Mouse (Mus musculus): Measurements from ENCODE around the gene Slc22a6. TPM values are rescaled to one million over a fixed set of nuclear protein-coding genes. Genes with fewer than 3 reads are reported as not detected.

The Slc22a6 gene
- polyA plus RNA-seq (2012; rRNA removed) (0.03 and 0.15 TPM in 2 replicates), polyA plus RNA-seq (2014; fragmentation: Nextera tagmentation; extraction: Ambion mirVana) (not detected in 2 replicates)

GRCm38 (mm10) chr19:8617904-8618303, at the start of gene Slc22a6:
Slc22a6 (plus strand) TSS chr19:8618039.
- H3K9me3 ChIP-seq (ENCODE audit: control insufficient read depth, low read length): no peaks in the 10 kb centered on the region
- H3K4me3 ChIP-seq (replicated peaks; ENCODE audit: low read length): no peak within 1 kb of the TSS
- DNase-seq (ENCODE audit: low spot score) (no peak), ATAC-seq (ENCODE audit: low FRiP score, low read depth) (no peak)
- no peak within 1 kb of the TSS for H3K4me2 ChIP-seq (replicated peaks; ENCODE audit: low read depth, low read length, severe bottlenecking)
- TF ChIP-seq POLR2A (IDR thresholded peaks at IDR 0.05; ENCODE audit: borderline replicate concordance, extremely low read depth, insufficient read depth, insufficient read length): no peak
- H3K36me3 ChIP-seq (ENCODE audit: control insufficient read depth, insufficient read depth, low read length): no peaks in the 10 kb centered on the region
- no peaks in the 10 kb centered on the region for H3K27me3 ChIP-seq (ENCODE audit: control insufficient read depth, insufficient read depth, low read length)
- H3K9ac ChIP-seq (ENCODE audit: low read depth, low read length, severe bottlenecking): no peak within 1 kb of the TSS
- no peak within 1 kb of the TSS for H3K27ac ChIP-seq (replicated peaks; ENCODE audit: low read depth, low read length)
- no peaks in the 10 kb centered on the region for H3K4me1 ChIP-seq (ENCODE audit: control insufficient read depth, insufficient read depth, low read length)
- 37% methylated on average over 7 of the region's 7 CpGs for WGBS

DNA sequence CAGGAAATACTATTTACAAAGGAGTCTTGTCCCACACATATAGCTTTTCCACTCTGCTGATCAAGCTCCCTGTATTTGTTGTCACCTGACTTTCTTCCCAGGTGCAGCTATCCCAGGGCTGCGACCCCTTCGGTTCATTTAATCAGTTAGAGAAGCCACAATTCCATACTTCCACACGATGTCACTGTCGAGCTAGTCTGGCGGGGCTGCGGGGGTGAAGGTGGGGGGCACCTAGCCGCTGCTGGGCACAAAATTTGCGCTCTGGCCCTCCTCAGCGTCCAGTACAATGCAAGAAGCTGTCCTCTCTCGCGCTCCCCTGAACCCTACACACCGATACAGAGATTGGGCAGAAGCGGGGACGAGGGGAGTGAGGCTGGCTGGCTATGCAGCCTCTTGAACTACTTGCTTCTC, 48.4 kb upstream of the Slc22a6 start:
- Histone ChIP-seq H3K4me3 (replicated peaks; ENCODE audit: low read length) (peak overlapping the region; percentile 20), H3K27me3 (ENCODE audit: control insufficient read depth, insufficient read depth, low read length) (no peaks in the 10 kb centered on the region), H3K9me3 (ENCODE audit: control insufficient read depth, low read length) (no peaks in the 10 kb centered on the region), H3K9ac (ENCODE audit: low read depth, low read length, severe bottlenecking) (0 out of 2 replicates have a peak overlapping the region, but pooled peaks have one; percentile 38), H3K4me2 (replicated peaks; ENCODE audit: low read depth, low read length, severe bottlenecking) (peak overlapping the region; percentile 49), H3K36me3 (ENCODE audit: control insufficient read depth, insufficient read depth, low read length) (no peaks in the 10 kb centered on the region), H3K4me1 (ENCODE audit: control insufficient read depth, insufficient read depth, low read length) (no peaks in the 10 kb centered on the region), H3K27ac (replicated peaks; ENCODE audit: low read depth, low read length) (no peak overlapping the region)
- 7% methylated on average over 14 of the region's 14 CpGs for WGBS
- no peak for ATAC-seq (ENCODE audit: low FRiP score, low read depth)
- DNase-seq (ENCODE audit: low spot score): no peak
- no peak for TF ChIP-seq POLR2A (IDR thresholded peaks at IDR 0.05; ENCODE audit: borderline replicate concordance, extremely low read depth, insufficient read depth, insufficient read length)

DNA sequence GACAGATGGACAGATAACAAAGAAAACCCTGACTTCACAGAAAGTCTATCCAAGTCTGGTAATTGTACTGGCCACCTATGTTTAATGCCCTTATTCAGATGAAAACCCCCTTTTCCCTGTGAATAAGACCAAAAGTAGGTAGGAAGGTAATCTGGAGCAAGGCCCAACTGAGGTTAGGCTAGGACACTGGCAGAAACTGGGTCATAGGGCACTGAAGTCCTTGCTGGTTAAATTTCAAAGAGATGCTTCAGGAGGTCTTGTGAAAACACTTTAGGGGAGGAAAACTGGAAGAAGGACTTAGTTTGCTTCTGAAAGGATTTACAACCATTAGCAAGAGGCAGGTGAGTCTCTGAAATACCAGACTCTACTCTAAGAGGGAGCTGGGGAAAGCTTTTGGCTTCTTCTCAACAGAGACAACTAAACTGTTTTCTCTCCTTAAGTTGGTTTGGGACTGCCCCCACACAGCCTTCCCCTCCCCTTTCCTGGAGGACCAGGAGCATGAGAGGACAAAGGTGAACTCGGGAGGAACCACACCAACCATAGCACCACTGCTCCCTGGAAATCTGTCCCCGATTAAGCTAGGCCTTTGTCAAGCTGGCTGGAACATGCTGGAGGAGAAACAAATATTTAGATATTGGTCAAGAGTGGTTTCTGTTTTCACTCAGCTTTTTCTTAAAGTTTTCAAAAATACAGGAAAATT, 47.3 kb upstream of the Slc22a6 start:
- Histone ChIP-seq H3K4me2 (replicated peaks; ENCODE audit: low read depth, low read length, severe bottlenecking) (no peak overlapping the region), H3K36me3 (ENCODE audit: control insufficient read depth, insufficient read depth, low read length) (no peaks in the 10 kb centered on the region), H3K27me3 (ENCODE audit: control insufficient read depth, insufficient read depth, low read length) (no peaks in the 10 kb centered on the region), H3K4me1 (ENCODE audit: control insufficient read depth, insufficient read depth, low read length) (no peaks in the 10 kb centered on the region), H3K27ac (replicated peaks; ENCODE audit: low read depth, low read length) (no peak overlapping the region), H3K9me3 (ENCODE audit: control insufficient read depth, low read length) (no peaks in the 10 kb centered on the region), H3K4me3 (replicated peaks; ENCODE audit: low read length) (no peak overlapping the region), H3K9ac (ENCODE audit: low read depth, low read length, severe bottlenecking) (no peak overlapping the region)
- TF ChIP-seq POLR2A (IDR thresholded peaks at IDR 0.05; ENCODE audit: borderline replicate concordance, extremely low read depth, insufficient read depth, insufficient read length): no peak
- 68% methylated on average over 2 of the region's 2 CpGs for WGBS
- no peak for DNase-seq (ENCODE audit: low spot score)
- no peak for ATAC-seq (ENCODE audit: low FRiP score, low read depth)

DNA sequence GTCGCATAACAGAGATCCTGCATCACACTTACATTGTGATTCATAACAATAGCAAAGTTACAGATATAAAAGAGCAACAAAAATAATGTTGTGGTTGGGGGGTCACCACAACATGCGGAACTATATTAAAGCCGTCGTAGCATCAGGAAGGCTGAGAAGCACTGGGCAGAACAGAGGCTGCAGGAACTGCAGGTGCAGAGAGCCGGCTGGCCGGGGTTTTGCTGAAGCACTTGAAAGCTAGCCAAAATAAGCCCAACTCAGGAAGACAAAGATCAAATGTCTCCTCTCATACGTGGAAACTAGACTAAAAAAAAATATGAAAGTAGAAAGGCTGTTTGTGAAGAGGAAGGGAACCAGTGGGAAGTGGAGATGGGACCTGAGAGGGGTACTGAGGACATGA, 46.1 kb upstream of the Slc22a6 start:
- WGBS: 60% methylated on average over 7 of the region's 7 CpGs
- TF ChIP-seq POLR2A (IDR thresholded peaks at IDR 0.05; ENCODE audit: borderline replicate concordance, extremely low read depth, insufficient read depth, insufficient read length): no peak
- no peak overlapping the region for H3K9ac ChIP-seq (ENCODE audit: low read depth, low read length, severe bottlenecking)

GRCm38 (mm10) chr19:8572485-8572884, 45.4 kb upstream of the Slc22a6 start:
- Histone ChIP-seq H3K27ac (replicated peaks; ENCODE audit: low read depth, low read length) (no peak overlapping the region), H3K9ac (ENCODE audit: low read depth, low read length, severe bottlenecking) (no peak overlapping the region), H3K9me3 (ENCODE audit: control insufficient read depth, low read length) (no peaks in the 10 kb centered on the region), H3K36me3 (ENCODE audit: control insufficient read depth, insufficient read depth, low read length) (no peaks in the 10 kb centered on the region), H3K4me3 (replicated peaks; ENCODE audit: low read length) (no peak overlapping the region), H3K4me2 (replicated peaks; ENCODE audit: low read depth, low read length, severe bottlenecking) (no peak overlapping the region), H3K4me1 (ENCODE audit: control insufficient read depth, insufficient read depth, low read length) (no peaks in the 10 kb centered on the region), H3K27me3 (ENCODE audit: control insufficient read depth, insufficient read depth, low read length) (no peaks in the 10 kb centered on the region)
- no peak for TF ChIP-seq POLR2A (IDR thresholded peaks at IDR 0.05; ENCODE audit: borderline replicate concordance, extremely low read depth, insufficient read depth, insufficient read length)
- DNase-seq (ENCODE audit: low spot score) (no peak), ATAC-seq (ENCODE audit: low FRiP score, low read depth) (no peak)
- WGBS: 38% methylated on average over 3 of the region's 3 CpGs

More for the DNA sequence above, 46.1 kb upstream of the Slc22a6 start:
- no peak overlapping the region for H3K4me3 ChIP-seq (replicated peaks; ENCODE audit: low read length)
- H3K27me3 ChIP-seq (ENCODE audit: control insufficient read depth, insufficient read depth, low read length): no peaks in the 10 kb centered on the region
- no peaks in the 10 kb centered on the region for H3K36me3 ChIP-seq (ENCODE audit: control insufficient read depth, insufficient read depth, low read length)
- no peaks in the 10 kb centered on the region for H3K4me1 ChIP-seq (ENCODE audit: control insufficient read depth, insufficient read depth, low read length)
- no peaks in the 10 kb centered on the region for H3K9me3 ChIP-seq (ENCODE audit: control insufficient read depth, low read length)
- ATAC-seq (ENCODE audit: low FRiP score, low read depth) (no peak), DNase-seq (ENCODE audit: low spot score) (no peak)
- no peak overlapping the region for H3K4me2 ChIP-seq (replicated peaks; ENCODE audit: low read depth, low read length, severe bottlenecking)
- no peak overlapping the region for H3K27ac ChIP-seq (replicated peaks; ENCODE audit: low read depth, low read length)

All from limb, embryonic 14.5 days (tissue).